Comparison of ENCODE assay signal across 24 mouse cellular contexts in the genomic region with DNA sequence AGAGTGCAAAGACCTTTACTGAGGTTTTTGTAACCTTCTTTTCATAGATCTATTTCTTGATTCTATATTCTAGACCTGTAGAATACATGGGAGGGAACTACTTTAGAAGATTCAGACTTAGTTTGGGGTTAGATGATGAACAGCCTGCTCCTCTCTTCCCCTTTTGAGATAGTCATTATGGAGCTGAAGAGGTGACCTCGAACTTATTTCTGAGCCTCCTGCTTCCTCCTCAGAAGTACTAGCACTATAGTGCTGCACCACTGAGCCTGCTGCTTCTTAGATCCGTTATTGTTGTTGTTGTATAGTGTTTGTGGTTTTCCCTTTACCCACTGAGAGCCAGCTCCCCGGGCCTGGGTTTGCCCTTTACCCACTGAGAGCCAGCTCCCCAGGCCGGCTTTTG. TPM values are rescaled to one million over a fixed set of nuclear protein-coding genes. Genes with fewer than 3 reads are reported as not detected.
A peak's percentile ranks its signal among the peaks of the same experiment; 100 is the strongest.
DNase-seq lines count a peak whose midpoint lies in the region; ATAC-seq lines count a peak whose summit lies in the region.
"Had no signal": no experiment of that assay in that cellular context is flagged by ENCODE, and none has a peak within 500 bp of the region (broad histone marks: within the 10 kb centered on the region; RNA-seq: fewer than 3 reads in every experiment).

No protein-coding gene starts in this region.

- DNase-seq in CD4-positive, CD25-positive, alpha-beta regulatory T cell, adult 2 months (ENCODE audit: low read depth, low spot score) = peak; percentile 10
- peak; percentile 27 for DNase-seq in thymus, postnatal 0 days (ENCODE audit: low spot score)
- DNase-seq in ovary, postnatal 10 days (ENCODE audit: low spot score) = no peak
- no peak for DNase-seq in heart, postnatal 25 days (ENCODE audit: low spot score)
- DNase-seq: adrenal gland, postnatal 14 days; cerebellum, postnatal 10 days; heart, postnatal 14 days; kidney, adult 11 months; lung, postnatal 10 days had no signal

- no peaks in the 10 kb centered on the region for H3K9me3 ChIP-seq in liver, embryonic 15.5 days (replicated peaks)
- H3K9me3 ChIP-seq in liver, embryonic 12.5 days (replicated peaks) = no peaks in the 10 kb centered on the region
- H3K9me3 ChIP-seq in kidney, embryonic 16.5 days (ENCODE audit: low read length) = no peaks in the 10 kb centered on the region
- H3K9me3 ChIP-seq: heart, embryonic 12.5 days; limb, embryonic 12.5 days; stomach, embryonic 15.5 days had no signal

- H3K4me3 ChIP-seq in liver, embryonic 15.5 days (replicated peaks) = no peak overlapping the region
- no peak overlapping the region for H3K4me3 ChIP-seq in liver, embryonic 12.5 days
- H3K4me3 ChIP-seq in kidney, embryonic 16.5 days (ENCODE audit: low read length) = no peak overlapping the region
- H3K4me3 ChIP-seq: heart, embryonic 12.5 days; limb, embryonic 12.5 days; stomach, embryonic 15.5 days had no signal

- WGBS in liver, embryonic 15.5 days (ENCODE audit: insufficient replicate concordance) = 16% methylated on average over 4 of the region's 4 CpGs
- 31% methylated on average over 4 of the region's 4 CpGs for WGBS in liver, embryonic 12.5 days (ENCODE audit: insufficient replicate concordance)
- WGBS in kidney, embryonic 16.5 days = 89% methylated on average over 4 of the region's 4 CpGs

- no peaks in the 10 kb centered on the region for H3K36me3 ChIP-seq in liver, embryonic 15.5 days (replicated peaks)
- peaks cover 8% of the 10 kb centered on the region; the same call in 1 of the 2 replicates for H3K36me3 ChIP-seq in liver, embryonic 12.5 days
- no peaks in the 10 kb centered on the region for H3K36me3 ChIP-seq in kidney, embryonic 16.5 days (ENCODE audit: insufficient read depth, low read length)
- H3K36me3 ChIP-seq: heart, embryonic 12.5 days; stomach, embryonic 15.5 days had no signal

- peaks cover 57% of the 10 kb centered on the region for H3K4me1 ChIP-seq in liver, embryonic 15.5 days (replicated peaks)
- peaks cover 67% of the 10 kb centered on the region for H3K4me1 ChIP-seq in liver, embryonic 12.5 days
- peaks cover 20% of the 10 kb centered on the region for H3K4me1 ChIP-seq in kidney, embryonic 16.5 days (ENCODE audit: insufficient read depth, low read length)

- no peaks in the 10 kb centered on the region for H3K27me3 ChIP-seq in liver, embryonic 15.5 days
- no peaks in the 10 kb centered on the region for H3K27me3 ChIP-seq in liver, embryonic 12.5 days (replicated peaks)
- no peaks in the 10 kb centered on the region for H3K27me3 ChIP-seq in kidney, embryonic 16.5 days (ENCODE audit: insufficient read depth, low read length)
- H3K27me3 ChIP-seq: heart, embryonic 12.5 days; limb, embryonic 12.5 days; Patski; stomach, embryonic 15.5 days had no signal

- no peak overlapping the region for H3K9ac ChIP-seq in liver, embryonic 15.5 days
- no peak overlapping the region for H3K9ac ChIP-seq in liver, embryonic 12.5 days
- no peak overlapping the region for H3K9ac ChIP-seq in kidney, embryonic 16.5 days (replicated peaks; ENCODE audit: low read length)
- H3K9ac ChIP-seq: heart, embryonic 12.5 days; hindbrain, embryonic 14.5 days; limb, embryonic 12.5 days; liver, embryonic 14.5 days; stomach, embryonic 15.5 days had no signal

- no peak overlapping the region for H3K4me2 ChIP-seq in liver, embryonic 15.5 days
- no peak overlapping the region for H3K4me2 ChIP-seq in liver, embryonic 12.5 days
- no peak overlapping the region for H3K4me2 ChIP-seq in kidney, embryonic 16.5 days (replicated peaks; ENCODE audit: low read depth, low read length)
- H3K4me2 ChIP-seq: heart, embryonic 12.5 days; hindbrain, embryonic 14.5 days; limb, embryonic 12.5 days; stomach, embryonic 15.5 days had no signal

- H3K27ac ChIP-seq in liver, embryonic 15.5 days (replicated peaks) = peak overlapping the region; percentile 53; the same call in 1 of the 2 replicates
- H3K27ac ChIP-seq in liver, embryonic 12.5 days = no peak overlapping the region
- H3K27ac ChIP-seq in kidney, embryonic 16.5 days (ENCODE audit: low read length) = no peak overlapping the region
- H3K27ac ChIP-seq: hindbrain, embryonic 14.5 days; kidney, postnatal 0 days; limb, embryonic 12.5 days; liver, embryonic 14.5 days; stomach, embryonic 15.5 days had no signal

- ATAC-seq in liver, embryonic 15.5 days (ENCODE audit: insufficient read depth) = no peak
- ATAC-seq in liver, embryonic 12.5 days = no peak
- ATAC-seq in granulocyte monocyte progenitor cell, adult 5-6 weeks (replicated peaks; ENCODE audit: poor library complexity, severe bottlenecking) = peak; percentile 64
- no peak for ATAC-seq in kidney, embryonic 16.5 days (ENCODE audit: low FRiP score, low TSS enrichment)
- ATAC-seq: Patski had no signal

- intact Hi-C loops in heart, postnatal 25 days (cut with DNase I) = no loop called here

RNA-seq across cellular contexts. Expression of a gene that starts 6.7 kb away (rescaled TPM):
- 7.5 and 8.5 TPM in 2 replicates for polyA plus RNA-seq in liver, embryonic 15.5 days (2015; fragmentation: Nextera tagmentation; extraction: Ambion mirVana)
- polyA plus RNA-seq in liver, embryonic 12.5 days (2016; fragmentation: Nextera tagmentation; extraction: Ambion mirVana) = 11.4 and 12.4 TPM in 2 replicates
- total RNA-seq in granulocyte monocyte progenitor cell, adult 5-6 weeks (2014; fragmentation: Nextera tagmentation) = not detected in 2 replicates
- not detected in 2 replicates for total RNA-seq in granulocyte monocyte progenitor cell, adult 5-6 weeks (2017)
- 8.4 and 12.0 TPM in 2 replicates for polyA plus RNA-seq in thymus, postnatal 0 days (2015; fragmentation: Nextera tagmentation; extraction: Ambion mirVana)
- polyA plus RNA-seq in kidney, embryonic 16.5 days (2015; fragmentation: Nextera tagmentation; extraction: Ambion mirVana) = 9.1 and 10.1 TPM in 2 replicates
- total RNA-seq in heart, postnatal 25 days (2021) = 1 to 10 TPM; 4.8 to 7.4 TPM
- total RNA-seq: gastrocnemius, adult 18-20 months had no signal
- polyA plus RNA-seq: activated CD4-positive, CD25-positive, alpha-beta regulatory T cell, adult 4 months; brain, embryonic 14.5 days; gonadal fat pad, adult 2 months had no signal

RNA-seq across cellular contexts. Expression of a gene that starts 14.8 kb away (rescaled TPM):
- 4.9 and 6.2 TPM in 2 replicates for polyA plus RNA-seq in liver, embryonic 15.5 days (2015; fragmentation: Nextera tagmentation; extraction: Ambion mirVana)
- 8.2 and 9.2 TPM in 2 replicates for polyA plus RNA-seq in liver, embryonic 12.5 days (2016; fragmentation: Nextera tagmentation; extraction: Ambion mirVana)
- 12.9 and 13.8 TPM in 2 replicates for total RNA-seq in granulocyte monocyte progenitor cell, adult 5-6 weeks (2014; fragmentation: Nextera tagmentation)
- 32.7 and 42.5 TPM in 2 replicates for total RNA-seq in granulocyte monocyte progenitor cell, adult 5-6 weeks (2017)
- 5.7 and 6.9 TPM in 2 replicates for polyA plus RNA-seq in thymus, postnatal 0 days (2015; fragmentation: Nextera tagmentation; extraction: Ambion mirVana)
- polyA plus RNA-seq in kidney, embryonic 16.5 days (2015; fragmentation: Nextera tagmentation; extraction: Ambion mirVana) = 8.3 and 12.1 TPM in 2 replicates
- 10 to 100 TPM; 17.6 to 18.2 TPM for total RNA-seq in heart, postnatal 25 days (2021)

RNA-seq across cellular contexts. Expression of a gene that starts 22.8 kb away (rescaled TPM):
- polyA plus RNA-seq in liver, embryonic 15.5 days (2015; fragmentation: Nextera tagmentation; extraction: Ambion mirVana) = 12.4 and 15.1 TPM in 2 replicates
- polyA plus RNA-seq in liver, embryonic 12.5 days (2016; fragmentation: Nextera tagmentation; extraction: Ambion mirVana) = 14.1 and 15.0 TPM in 2 replicates
- total RNA-seq in granulocyte monocyte progenitor cell, adult 5-6 weeks (2014; fragmentation: Nextera tagmentation) = 56.5 and 58.2 TPM in 2 replicates
- 67.6 and 68.5 TPM in 2 replicates for total RNA-seq in granulocyte monocyte progenitor cell, adult 5-6 weeks (2017)
- 14.4 and 14.6 TPM in 2 replicates for polyA plus RNA-seq in thymus, postnatal 0 days (2015; fragmentation: Nextera tagmentation; extraction: Ambion mirVana)
- polyA plus RNA-seq in kidney, embryonic 16.5 days (2015; fragmentation: Nextera tagmentation; extraction: Ambion mirVana) = 25.1 and 29.6 TPM in 2 replicates
- total RNA-seq in heart, postnatal 25 days (2021) = 1 to 10 TPM; 4.2 to 4.7 TPM

RNA-seq across cellular contexts. Expression of a gene that starts 25.2 kb away (rescaled TPM):
- 16.8 and 20.0 TPM in 2 replicates for polyA plus RNA-seq in liver, embryonic 15.5 days (2015; fragmentation: Nextera tagmentation; extraction: Ambion mirVana)
- polyA plus RNA-seq in liver, embryonic 12.5 days (2016; fragmentation: Nextera tagmentation; extraction: Ambion mirVana) = 38.8 and 39.0 TPM in 2 replicates
- 184 and 195 TPM in 2 replicates for total RNA-seq in granulocyte monocyte progenitor cell, adult 5-6 weeks (2014; fragmentation: Nextera tagmentation)
- 90.0 and 112 TPM in 2 replicates for total RNA-seq in granulocyte monocyte progenitor cell, adult 5-6 weeks (2017)
- polyA plus RNA-seq in thymus, postnatal 0 days (2015; fragmentation: Nextera tagmentation; extraction: Ambion mirVana) = 124 and 128 TPM in 2 replicates
- 89.6 and 92.9 TPM in 2 replicates for polyA plus RNA-seq in kidney, embryonic 16.5 days (2015; fragmentation: Nextera tagmentation; extraction: Ambion mirVana)
- total RNA-seq in heart, postnatal 25 days (2021) = 10 to 100 TPM; 15.8 to 18.7 TPM

Comparison
In these comparisons a context has a peak if more than half of its experiments do, and no peak if none do; other contexts are left out.
1. DNase-seq: peak in CD4-positive, CD25-positive, alpha-beta regulatory T cell, adult 2 months (single experiment) and thymus, postnatal 0 days (single experiment); none in ovary, postnatal 10 days (single experiment) and heart, postnatal 25 days (single experiment).